Mouse (Mus musculus): ENCODE data around the gene Olfr1259.
"Not testable (repeated sequence)": the region's sequence is repeated elsewhere in the genome, so short reads cannot be mapped to it uniquely, and the experiment has no call there.

Gene Olfr1259

DNA sequence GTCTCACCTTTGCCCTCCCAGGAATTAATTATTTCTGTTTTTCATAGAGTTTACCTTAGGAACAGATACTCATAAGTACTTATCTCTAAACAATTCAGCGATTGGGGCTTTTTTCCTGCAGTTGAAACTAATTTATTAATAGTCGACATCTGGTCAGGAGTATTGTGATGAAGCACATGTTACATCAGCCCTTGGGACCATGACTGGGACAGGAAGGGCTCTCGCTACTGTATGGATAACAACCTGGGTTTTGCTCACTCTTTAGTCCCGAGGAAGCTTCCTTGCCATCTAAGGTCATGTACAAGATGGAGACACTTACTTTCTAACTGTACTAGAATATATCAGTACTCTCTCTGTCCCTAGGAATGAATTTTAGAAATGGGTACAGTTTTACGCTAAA lies at the start of gene Olfr1259:
Gene Olfr1259, minus strand, starts transcription at position 101 of the 400 bp plus-strand sequence.
- DNase-seq (ENCODE audit: low spot score in 2 of 2) = no peak

- no peak for DNase-seq (ENCODE audit: low spot score in 2 of 2)
Measured at GRCm38 (mm10) chr2:89990921-89991320, 42.5 kb upstream of the Olfr1259 start, which contains the start of gene Olfr1261. Olfr1261 (plus strand) TSS chr2:89991221.

- DNase-seq (ENCODE audit: low spot score in 2 of 2) = no peak
Measured at GRCm38 (mm10) chr2:89977709-89978108, 29.2 kb upstream of the Olfr1259 start.

GRCm38 (mm10) chr2:89974184-89974583 lies 25.7 kb upstream of the Olfr1259 start, which contains the start of gene Olfr1260:
Olfr1260 (plus strand) TSS chr2:89974340.
- DNase-seq (ENCODE audit: low spot score in 2 of 2) = no peak

DNA sequence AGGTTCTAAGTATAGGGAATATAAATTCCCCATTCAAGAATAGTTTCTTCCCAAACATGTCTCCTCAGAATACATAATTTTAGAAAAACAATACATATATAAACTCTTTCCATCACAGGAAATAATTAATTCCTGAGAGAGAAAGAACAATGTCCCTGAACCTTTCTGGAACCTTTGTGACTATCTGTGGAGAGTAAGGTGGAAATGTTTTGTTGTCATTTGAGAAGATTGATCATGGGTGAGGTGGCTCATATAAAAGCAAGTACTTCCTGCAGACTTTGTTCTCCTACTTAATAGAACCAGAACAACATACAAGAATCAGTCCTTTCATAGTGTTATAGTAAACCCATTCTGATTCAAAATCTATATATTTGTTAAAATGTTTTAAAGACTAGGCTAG lies 21.5 kb downstream of the Olfr1259 start, which contains the start of gene Olfr1258:
Gene Olfr1258, plus strand, starts transcription at position 301 of the 400 bp plus-strand sequence.
- DNase-seq (ENCODE audit: low spot score in 2 of 2) = no peak

DNA sequence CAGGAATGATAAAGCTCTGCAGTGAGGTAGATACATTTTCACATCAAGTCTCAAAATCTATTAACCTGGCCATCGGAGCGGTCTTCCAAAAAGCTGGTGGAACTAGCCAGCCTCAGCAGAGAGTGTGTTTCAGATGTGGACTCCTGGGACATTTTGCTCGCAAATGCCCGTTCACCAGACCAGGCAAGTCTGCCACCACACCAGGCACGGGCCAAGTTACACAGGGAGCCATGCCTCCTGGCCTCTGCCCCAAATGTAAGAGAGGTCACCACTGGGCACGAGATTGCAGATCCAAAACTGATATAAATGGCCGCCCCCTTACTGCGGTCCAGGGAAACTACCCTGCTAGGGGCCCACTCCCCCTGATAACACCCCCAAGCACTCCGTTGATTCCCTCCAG lies 35.8 kb downstream of the Olfr1259 start:
- DNase-seq (ENCODE audit: low spot score in 2 of 2) = not testable (repeated sequence)
